Mouse (Mus musculus): ENCODE results near the gene Rex1bd. TPM values are rescaled to one million over a fixed set of nuclear protein-coding genes. Genes with fewer than 3 reads are reported as not detected.

The Rex1bd gene
- total RNA-seq, 1 experiment from 2014 or later, result 32.8 TPM

DNA sequence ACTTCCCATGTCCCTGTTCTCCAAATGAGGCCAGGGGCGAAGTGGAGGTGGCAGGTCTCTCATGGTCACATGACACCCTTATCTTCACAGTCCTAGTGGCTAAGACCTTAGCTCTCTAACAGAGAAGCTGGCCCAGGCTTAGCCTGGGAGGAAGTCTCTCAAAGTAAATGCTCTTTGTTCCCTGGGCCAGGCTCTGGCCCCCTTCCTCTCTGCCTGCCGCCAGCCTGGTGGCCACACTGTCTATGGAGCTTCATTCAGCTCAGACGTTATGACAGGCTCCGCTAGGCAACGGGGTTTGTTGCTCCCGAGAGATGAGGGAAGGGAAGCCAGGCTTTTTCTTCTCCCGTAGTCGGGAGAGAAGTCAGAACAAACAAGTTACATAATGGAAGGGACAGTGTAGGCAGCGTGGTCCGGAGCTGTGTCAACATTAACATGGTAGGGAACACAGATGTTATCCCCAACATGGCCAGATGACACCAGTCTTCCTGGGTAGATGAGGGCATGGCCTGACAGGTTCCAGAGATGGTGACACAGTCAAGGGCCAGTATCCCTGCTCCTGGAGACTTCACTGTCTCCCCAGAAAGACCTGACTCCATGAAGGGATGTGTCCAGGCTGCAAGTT lies 37.1 kb downstream of the Rex1bd start:
- ATAC-seq (replicated peaks in 1 of 2; ENCODE audit: insufficient read depth in 1 of 2, low FRiP score in 2 of 2, low TSS enrichment in 1 of 2, low read depth in 1 of 2, poor library complexity in 2 of 2, severe bottlenecking in 2 of 2), result peak; percentile 54 to 79; a peak in 3 of 4 replicates

DNA sequence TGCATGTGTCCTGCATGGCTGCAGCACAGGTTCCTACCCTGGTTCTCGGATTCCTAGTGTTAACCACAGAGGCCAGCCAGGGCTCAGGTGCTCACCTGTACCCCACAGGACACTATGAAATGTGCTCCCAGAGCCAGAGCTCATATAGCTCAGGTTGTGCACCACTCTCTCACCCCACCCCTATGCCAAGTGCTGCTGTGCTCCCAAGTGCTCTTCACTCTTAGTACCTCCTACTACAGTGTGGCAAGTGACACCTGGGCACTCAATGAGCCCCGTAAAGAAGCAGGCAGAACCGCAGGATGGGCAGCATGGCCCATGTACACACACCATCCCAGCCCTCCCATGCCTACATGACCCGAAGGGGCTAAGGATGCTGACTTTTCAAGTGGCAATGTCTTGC lies 37.8 kb downstream of the Rex1bd start:
- ATAC-seq (replicated peaks in 1 of 2; ENCODE audit: insufficient read depth in 1 of 2, low FRiP score in 2 of 2, low TSS enrichment in 1 of 2, low read depth in 1 of 2, poor library complexity in 2 of 2, severe bottlenecking in 2 of 2), result no peak

DNA sequence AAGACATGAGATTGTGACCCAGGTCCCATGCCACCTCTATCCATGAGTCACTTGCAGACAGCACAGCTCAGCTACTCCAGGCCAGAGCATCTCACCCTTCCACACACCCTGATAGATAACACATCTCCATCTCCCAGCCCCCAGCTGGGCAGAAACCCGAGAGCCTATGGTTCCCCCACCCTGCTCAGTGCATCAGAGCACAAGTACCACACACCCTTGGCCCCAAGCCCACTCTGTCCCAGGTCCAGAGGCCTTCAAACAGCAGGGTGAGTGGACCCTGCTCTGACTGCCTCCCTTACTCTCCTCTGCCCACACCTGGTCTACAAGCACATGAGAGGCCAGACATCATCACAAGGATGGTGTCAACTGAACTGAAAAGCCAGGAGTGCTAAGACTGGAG lies 38.6 kb downstream of the Rex1bd start:
- no peak for ATAC-seq (replicated peaks in 1 of 2; ENCODE audit: insufficient read depth in 1 of 2, low FRiP score in 2 of 2, low TSS enrichment in 1 of 2, low read depth in 1 of 2, poor library complexity in 2 of 2, severe bottlenecking in 2 of 2)

DNA sequence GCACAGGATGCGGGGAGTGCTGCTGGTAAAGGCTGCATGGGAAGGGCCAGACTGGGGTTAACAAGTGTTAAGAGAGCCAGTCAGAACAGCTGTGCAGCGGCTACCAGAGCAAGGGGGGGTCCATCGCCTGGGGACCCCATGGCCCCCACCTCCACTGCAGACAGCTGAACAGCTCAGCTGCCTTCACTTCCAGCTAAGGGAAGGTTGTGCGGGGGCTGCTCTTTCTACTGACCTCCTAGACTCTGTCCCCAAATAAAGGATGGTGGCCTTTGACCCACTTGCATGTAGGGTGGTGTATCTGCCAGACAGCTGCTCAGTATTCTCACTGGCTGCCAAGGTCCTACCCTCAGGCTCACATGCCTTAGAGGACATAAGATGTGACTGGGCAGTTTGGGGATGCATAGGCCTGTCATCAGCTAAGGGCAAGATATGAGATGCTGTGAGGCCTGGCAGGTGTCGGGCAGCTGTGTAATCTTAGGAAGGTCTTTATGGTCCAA lies 39.3 kb downstream of the Rex1bd start:
- ATAC-seq (replicated peaks in 1 of 2; ENCODE audit: insufficient read depth in 1 of 2, low FRiP score in 2 of 2, low TSS enrichment in 1 of 2, low read depth in 1 of 2, poor library complexity in 2 of 2, severe bottlenecking in 2 of 2), result no peak

DNA sequence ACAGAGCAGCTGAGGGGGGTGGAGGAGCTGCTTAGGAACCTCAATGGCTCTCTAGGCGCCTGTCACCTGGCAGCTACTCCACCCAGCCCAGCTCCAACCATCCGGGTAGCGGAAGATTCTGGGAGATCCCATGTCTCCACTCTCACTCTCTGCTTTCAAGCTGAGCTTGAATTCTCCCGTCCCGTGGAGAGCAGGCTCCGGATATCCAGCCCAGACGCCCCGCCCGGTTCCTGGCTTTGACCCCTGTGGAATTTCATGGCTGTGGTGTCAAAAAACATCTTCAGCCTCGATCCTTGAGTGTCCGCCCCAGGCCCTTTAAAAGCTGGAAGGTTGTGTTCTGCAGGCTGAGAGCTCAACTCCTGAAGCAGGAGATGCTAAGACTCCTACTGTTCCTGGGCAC lies 39.8 kb downstream of the Rex1bd start:
- ATAC-seq (replicated peaks in 1 of 2; ENCODE audit: insufficient read depth in 1 of 2, low FRiP score in 2 of 2, low TSS enrichment in 1 of 2, low read depth in 1 of 2, poor library complexity in 2 of 2, severe bottlenecking in 2 of 2), result no peak

DNA sequence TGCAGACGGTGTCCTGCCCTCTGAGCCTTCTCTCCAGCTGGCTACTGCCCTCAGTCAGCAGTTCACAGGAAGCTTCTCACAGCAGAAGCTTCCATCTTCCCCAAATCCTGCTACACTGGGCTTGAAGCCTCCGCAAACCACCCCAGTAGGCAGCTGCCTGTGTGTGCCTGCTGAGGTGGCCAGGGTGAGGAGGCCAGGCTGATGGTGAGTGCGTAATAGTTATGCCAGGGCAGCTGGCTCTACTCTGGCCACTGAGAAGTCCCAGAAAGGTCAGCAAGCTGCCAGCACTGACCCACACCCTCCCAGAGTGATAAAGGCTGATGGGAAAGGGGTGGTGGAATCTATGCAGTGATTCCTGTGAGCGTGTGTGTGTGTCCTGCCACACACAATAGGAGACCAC lies 40.2 kb downstream of the Rex1bd start:
- no peak for ATAC-seq (replicated peaks in 1 of 2; ENCODE audit: insufficient read depth in 1 of 2, low FRiP score in 2 of 2, low TSS enrichment in 1 of 2, low read depth in 1 of 2, poor library complexity in 2 of 2, severe bottlenecking in 2 of 2)

DNA sequence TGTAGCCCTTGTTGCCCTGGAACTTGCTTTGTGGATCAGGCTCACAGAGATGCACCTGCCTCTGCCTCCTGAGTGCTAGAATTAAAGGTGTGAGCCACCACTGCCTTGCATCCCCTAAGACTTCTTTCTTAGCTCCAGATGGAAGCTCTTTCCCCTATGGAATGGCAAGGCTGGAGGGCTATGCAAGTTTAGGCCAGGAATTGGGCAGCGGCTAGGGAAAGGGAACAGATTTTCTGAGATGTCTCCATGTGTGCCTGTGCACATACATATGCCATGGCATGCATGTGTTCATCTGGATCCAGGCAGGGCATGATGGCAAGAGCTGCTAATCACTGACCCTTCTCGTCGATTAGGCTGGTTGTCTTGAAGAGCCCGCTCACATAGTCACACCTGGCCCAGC lies 40.9 kb downstream of the Rex1bd start:
- no peak for ATAC-seq (replicated peaks in 1 of 2; ENCODE audit: insufficient read depth in 1 of 2, low FRiP score in 2 of 2, low TSS enrichment in 1 of 2, low read depth in 1 of 2, poor library complexity in 2 of 2, severe bottlenecking in 2 of 2)

DNA sequence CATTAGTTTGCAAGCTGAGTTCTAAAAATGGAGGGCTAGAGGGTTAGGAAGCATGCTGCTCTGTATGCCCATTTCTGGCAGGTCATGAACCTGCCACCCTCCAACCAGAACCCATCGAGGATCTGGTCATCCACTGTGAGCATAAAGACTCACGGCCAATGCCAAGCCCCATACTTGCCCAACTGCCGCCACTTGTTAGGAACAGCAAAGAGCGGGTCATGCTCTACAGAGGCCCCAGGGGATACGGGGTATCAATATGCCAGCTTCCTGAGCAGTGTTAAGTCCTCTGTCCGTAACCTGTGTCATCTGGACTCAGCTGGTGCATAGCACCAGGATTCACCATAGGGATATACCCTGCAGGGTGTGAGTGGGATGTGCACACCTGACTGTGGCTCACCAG lies 42.4 kb downstream of the Rex1bd start:
- no peak for ATAC-seq (replicated peaks in 1 of 2; ENCODE audit: insufficient read depth in 1 of 2, low FRiP score in 2 of 2, low TSS enrichment in 1 of 2, low read depth in 1 of 2, poor library complexity in 2 of 2, severe bottlenecking in 2 of 2)

DNA sequence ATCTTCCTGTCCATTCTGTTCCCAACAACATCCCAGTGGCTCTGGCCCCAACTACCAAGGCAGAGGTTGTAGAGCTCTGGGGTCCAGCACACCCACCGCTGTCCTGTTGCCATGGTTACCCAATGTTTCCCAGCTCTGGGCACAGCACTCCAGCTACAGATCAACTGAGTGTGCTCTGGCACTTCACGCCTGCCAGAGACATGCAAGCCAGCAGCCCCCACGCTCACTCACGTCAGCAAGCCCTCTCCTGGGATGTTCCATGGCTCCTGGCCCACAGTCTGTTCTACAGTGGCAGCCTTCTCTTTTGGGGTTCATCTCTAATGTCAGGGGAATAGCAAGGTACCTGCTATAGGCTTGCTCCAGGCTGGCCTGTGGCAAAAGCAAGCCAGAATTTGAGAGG lies 43.2 kb downstream of the Rex1bd start:
- no peak for ATAC-seq (replicated peaks in 1 of 2; ENCODE audit: insufficient read depth in 1 of 2, low FRiP score in 2 of 2, low TSS enrichment in 1 of 2, low read depth in 1 of 2, poor library complexity in 2 of 2, severe bottlenecking in 2 of 2)

DNA sequence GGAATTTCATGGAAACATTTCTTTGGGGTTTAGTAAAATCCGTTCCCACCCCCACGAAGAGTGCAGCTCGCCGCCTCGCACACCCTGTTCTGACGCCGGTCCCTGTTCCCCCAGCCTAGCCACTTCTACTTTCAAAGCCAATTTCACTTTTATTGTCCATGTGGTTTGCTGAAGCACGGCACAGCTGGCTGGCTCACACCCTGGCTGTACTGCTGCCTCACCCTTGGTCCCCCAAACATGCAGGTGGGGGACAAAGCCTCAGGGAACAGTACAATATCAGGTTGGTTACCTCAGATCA lies 44.1 kb downstream of the Rex1bd start:
- no peak for ATAC-seq (replicated peaks in 1 of 2; ENCODE audit: insufficient read depth in 1 of 2, low FRiP score in 2 of 2, low TSS enrichment in 1 of 2, low read depth in 1 of 2, poor library complexity in 2 of 2, severe bottlenecking in 2 of 2)

DNA sequence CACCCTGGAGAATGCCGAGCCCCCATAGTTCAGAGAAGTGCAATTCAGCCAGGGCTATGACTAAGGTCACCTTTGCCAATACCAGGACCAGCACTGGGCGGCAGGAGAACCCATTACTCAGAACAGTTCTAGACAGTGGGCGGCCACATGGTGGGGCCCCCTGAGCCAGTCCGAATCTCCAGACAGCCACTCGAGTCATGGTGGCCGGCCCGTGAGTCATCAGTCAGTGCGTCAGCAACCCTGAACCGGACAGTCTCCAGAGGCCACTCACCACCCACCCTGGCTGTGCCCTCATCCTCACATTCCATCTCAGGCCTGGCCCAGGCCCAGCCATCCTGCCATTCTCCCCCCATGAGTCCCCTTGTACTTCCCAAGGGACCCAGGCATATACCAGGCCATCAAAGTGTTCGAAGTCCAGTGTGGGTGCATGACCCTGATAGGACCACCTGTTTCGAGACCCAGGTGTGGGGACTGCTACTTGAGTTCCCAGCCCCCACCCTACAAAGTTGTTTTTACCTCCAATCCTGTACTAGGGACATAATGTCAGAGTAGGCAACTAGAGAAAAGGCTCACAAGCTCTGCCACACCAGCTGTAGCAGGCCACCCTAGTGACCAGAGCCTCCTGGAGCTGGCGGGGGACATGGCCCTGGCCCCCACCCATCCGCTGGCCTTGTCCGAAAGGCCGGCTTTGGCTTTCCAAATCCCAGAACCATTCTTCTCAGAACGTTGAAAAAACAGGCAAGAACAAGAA lies 44.6 kb downstream of the Rex1bd start:
- no peak for ATAC-seq (replicated peaks in 1 of 2; ENCODE audit: insufficient read depth in 1 of 2, low FRiP score in 2 of 2, low TSS enrichment in 1 of 2, low read depth in 1 of 2, poor library complexity in 2 of 2, severe bottlenecking in 2 of 2)

DNA sequence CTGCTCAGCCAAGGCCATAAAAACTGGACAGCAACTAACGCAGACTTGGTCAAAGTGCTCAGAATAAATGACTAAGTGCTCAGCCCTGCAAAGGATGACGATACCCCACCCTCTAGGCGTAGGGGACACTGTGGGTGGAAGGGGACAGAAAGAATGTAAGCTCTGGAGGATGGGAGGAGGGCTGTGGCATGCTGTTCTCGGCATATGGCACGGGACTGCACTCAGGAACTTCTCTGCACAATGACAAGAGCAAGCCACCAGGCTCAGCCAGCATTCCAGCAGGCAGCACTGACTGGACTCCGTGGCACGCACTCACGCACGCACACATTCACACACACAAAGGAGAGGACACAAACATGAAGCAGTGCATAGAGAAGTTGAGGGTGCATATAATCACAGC lies 45.9 kb downstream of the Rex1bd start:
- no peak for ATAC-seq (replicated peaks in 1 of 2; ENCODE audit: insufficient read depth in 1 of 2, low FRiP score in 2 of 2, low TSS enrichment in 1 of 2, low read depth in 1 of 2, poor library complexity in 2 of 2, severe bottlenecking in 2 of 2)

DNA sequence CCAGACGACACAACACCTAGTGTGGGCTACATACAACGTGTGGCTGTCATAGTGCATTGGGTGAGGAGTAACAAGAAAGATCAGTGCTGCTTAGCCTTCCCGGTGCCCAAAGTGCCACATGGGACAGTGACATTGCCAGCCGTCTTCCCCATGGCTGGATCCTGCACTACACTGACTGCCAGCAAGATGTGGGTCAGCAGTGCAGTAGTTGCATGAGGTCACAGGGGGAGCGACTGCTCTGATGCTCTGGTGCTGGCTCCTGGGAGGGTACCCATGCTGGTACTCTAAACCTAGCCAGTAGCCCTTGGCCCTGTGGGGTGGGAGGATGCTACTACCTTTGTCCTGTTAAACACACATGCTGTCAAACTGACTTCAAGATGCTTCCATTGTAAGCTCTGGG lies 46.4 kb downstream of the Rex1bd start:
- ATAC-seq (replicated peaks in 1 of 2; ENCODE audit: insufficient read depth in 1 of 2, low FRiP score in 2 of 2, low TSS enrichment in 1 of 2, low read depth in 1 of 2, poor library complexity in 2 of 2, severe bottlenecking in 2 of 2), result no peak

DNA sequence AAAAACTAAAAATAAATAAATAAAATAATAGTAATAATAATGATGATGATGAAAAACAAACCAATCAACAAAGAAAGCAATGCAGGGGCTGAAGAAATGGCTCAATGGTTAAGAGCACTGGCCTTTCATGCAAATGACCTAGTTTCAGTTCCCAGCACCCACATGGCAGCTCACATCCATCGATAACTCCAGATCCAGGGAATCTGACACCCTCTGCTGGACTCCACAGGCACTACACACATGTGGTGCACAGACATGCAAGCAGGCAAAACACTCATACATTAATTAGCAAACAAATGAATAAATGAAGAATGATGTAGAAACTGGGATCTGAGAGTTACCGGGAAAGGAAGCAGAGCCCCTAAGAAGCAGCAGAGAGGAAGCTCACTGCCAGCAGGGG lies 46.9 kb downstream of the Rex1bd start:
- ATAC-seq (replicated peaks in 1 of 2; ENCODE audit: insufficient read depth in 1 of 2, low FRiP score in 2 of 2, low TSS enrichment in 1 of 2, low read depth in 1 of 2, poor library complexity in 2 of 2, severe bottlenecking in 2 of 2), result no peak

DNA sequence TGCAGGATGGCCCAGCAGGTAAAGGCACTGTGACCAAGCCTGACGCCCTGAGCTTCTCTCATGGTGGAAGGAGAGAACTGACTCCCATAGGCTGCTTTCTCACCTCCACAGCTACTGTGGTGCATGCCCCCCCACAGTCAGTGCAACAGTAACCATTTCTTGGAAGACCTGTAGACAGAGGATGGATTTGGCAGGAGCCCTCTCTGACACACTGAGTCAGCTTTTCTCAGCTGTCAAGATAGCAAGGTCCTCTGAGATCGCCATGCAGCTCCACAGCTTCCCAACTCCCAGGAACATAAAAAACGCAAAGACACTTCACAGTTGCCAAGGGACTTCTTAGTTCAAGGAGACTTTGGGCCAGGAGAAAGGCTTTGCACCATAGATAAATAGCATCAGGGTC lies 48.1 kb downstream of the Rex1bd start:
- ATAC-seq (replicated peaks in 1 of 2; ENCODE audit: insufficient read depth in 1 of 2, low FRiP score in 2 of 2, low TSS enrichment in 1 of 2, low read depth in 1 of 2, poor library complexity in 2 of 2, severe bottlenecking in 2 of 2), result no peak

DNA sequence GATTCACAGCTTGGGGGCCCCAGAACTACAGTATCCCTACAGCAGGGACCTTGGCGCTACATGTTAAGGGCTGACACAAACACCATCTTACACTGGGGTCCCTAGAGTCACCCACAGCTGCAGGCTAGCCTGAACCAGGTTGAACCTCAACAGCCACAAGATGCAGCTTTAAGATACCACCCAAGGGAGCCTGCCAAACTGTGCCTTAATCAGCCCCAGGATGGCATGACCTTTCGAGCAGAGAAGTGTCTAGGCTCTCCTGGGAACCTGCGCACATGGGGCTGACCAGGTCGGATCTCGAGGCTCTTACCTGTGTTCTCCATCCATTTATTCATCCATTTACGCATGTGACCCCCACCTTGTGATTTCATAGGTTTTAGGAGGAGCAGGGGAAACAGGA lies 48.7 kb downstream of the Rex1bd start:
- no peak for ATAC-seq (replicated peaks in 1 of 2; ENCODE audit: insufficient read depth in 1 of 2, low FRiP score in 2 of 2, low TSS enrichment in 1 of 2, low read depth in 1 of 2, poor library complexity in 2 of 2, severe bottlenecking in 2 of 2)

DNA sequence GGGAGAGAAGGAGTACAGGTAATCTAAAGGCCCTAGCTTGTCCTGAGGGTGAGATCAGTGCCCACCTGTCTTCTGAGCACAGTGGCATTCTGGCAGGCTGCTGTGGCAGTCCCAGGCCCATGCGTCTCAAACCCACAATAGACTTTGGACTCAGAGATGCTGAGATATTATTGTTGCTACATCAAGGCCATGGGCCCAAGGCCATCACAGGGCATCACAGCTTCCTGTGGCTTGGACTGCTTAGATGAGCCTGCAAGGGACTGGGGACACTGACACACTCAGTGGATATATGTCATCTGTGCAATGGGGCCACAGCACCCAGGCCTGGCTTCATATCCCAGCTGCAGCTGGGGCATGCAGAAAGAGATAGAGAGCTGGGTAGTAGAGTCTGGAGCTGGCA lies 49.6 kb downstream of the Rex1bd start:
- ATAC-seq (replicated peaks in 1 of 2; ENCODE audit: insufficient read depth in 1 of 2, low FRiP score in 2 of 2, low TSS enrichment in 1 of 2, low read depth in 1 of 2, poor library complexity in 2 of 2, severe bottlenecking in 2 of 2), result no peak

Measured in hematopoietic stem cell, adult 5-6 weeks (primary cell).